Mouse (Mus musculus): ENCODE measurements at regions not wholly inside any gene's neighbourhood (a gene's known extent, or its start where the extent isn't known, plus 50 kb on each side); places are given as distances from the start of the nearest gene placed in this dataset.

DNA sequence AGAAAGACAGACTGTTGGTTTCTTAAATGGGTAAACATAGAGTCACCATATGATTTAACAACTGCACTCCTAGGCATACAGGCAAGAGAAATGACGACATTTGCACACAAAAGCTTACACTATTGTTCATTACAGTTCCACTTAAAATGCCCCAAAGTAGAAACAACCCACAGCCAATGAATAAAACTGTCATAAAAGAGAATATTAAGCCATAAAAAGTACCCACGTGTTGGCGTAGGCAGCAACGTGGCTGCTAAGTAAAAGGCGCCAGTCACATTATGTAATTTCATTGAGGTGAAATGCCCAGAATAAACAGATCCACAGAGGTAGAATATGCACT, 251.1 kb downstream of the Tcf7l2 start:
- TF ChIP-seq POLR2A (IDR thresholded peaks at IDR 0.05; ENCODE audit: borderline replicate concordance, insufficient read depth, low read length) = no peak
- TF ChIP-seq CTCF (IDR thresholded peaks at IDR 0.05; ENCODE audit: borderline replicate concordance, insufficient read depth, low read depth, low read length) = no peak

Measured in cerebellum, adult 2 months (tissue).